Mouse (Mus musculus) G1E (cell line): Measurements from ENCODE around the gene Ltf.

Experiments
- CTCF ChIP-seq: IDR thresholded peaks from 2 replicates; pipeline ENCODE4 v1.5.1; 2012; ENCODE audit warnings: low read depth, low read length, inconsistent platforms, mixed read lengths
- TAL1 ChIP-seq: conservative IDR thresholded peaks from 2 replicates; pipeline ENCODE4 v1.6.1; 2012; ENCODE audit warnings: low read depth, low read length, inconsistent platforms, mixed read lengths

DNA sequence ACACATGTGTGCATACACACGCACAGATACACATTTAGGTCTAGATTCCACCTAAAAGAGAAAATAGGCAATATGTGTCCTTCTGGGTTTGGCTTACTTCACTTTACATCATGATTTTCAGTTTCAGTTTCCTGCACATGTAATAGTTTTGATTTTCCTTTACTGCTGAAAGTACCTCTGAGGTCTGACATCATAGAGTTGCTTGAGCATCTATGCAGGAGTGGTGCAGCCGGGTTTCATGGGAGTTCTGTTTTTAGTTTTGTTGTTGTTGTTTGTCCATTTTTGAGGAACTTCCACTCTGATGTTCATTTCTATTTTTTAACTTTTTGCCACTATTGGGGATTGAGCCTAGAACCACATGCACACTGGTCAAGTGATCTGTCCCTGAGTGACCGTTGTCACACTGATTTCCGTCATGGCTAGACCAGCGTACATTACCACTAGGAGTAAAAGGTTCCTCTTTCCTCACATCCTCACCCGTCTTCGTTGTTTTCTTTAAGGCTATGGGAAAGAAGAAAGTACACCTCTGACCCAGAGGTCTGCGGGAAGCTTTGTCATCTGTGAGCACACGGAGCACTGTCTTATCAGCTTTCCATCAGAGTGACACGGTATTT, 40.0 kb downstream of the Ltf start:
- TF ChIP-seq CTCF (no peak), TAL1 (no peak)
